Mouse (Mus musculus) stomach, postnatal 0 days (tissue): ENCODE measurements at regions not wholly inside any gene's neighbourhood (a gene's known extent, or its start where the extent isn't known, plus 50 kb on each side); places are given as distances from the start of the nearest gene placed in this dataset.

Source experiments
- ATAC-seq: fragments of 200-750 bp; cut with Nextera tagmentation; 2 replicates; pipeline ENCODE4 v1.8.0; 2017; ENCODE audit not compliant: low FRiP score, low TSS enrichment
- DNase-seq: peaks from one replicate; pipeline ENCODE4 v3.0.0-alpha.2; 2016; ENCODE audit warnings: low spot score
- H3K27ac ChIP-seq: fragments of 300-500 bp; sonication (generic); replicated peaks from 2 replicates; pipeline ENCODE4 v1.5.1; 2014; ENCODE audit warnings: mild to moderate bottlenecking, control low read depth
- H3K27me3 ChIP-seq: fragments of 300-500 bp; sonication (generic); 2 replicates; pipeline ENCODE4 v1.6.1; 2014; ENCODE audit warnings: low read length; ENCODE audit not compliant: control insufficient read depth, insufficient read depth
- H3K36me3 ChIP-seq: fragments of 300-500 bp; sonication (generic); 2 replicates; pipeline ENCODE4 v1.6.1; 2014; ENCODE audit warnings: low read length, mixed read lengths; ENCODE audit not compliant: control insufficient read depth, insufficient read depth
- H3K4me1 ChIP-seq: fragments of 300-500 bp; sonication (generic); replicated peaks from 2 replicates; pipeline ENCODE4 v1.6.1; 2014; ENCODE audit warnings: antibody characterized with exemption; ENCODE audit not compliant: control insufficient read depth, insufficient read depth
- H3K4me2 ChIP-seq: fragments of 300-500 bp; sonication (generic); replicated peaks from 2 replicates; pipeline ENCODE4 v1.6.1; 2014; ENCODE audit warnings: low read depth, mild to moderate bottlenecking, control low read depth, moderate library complexity
- H3K4me3 ChIP-seq: fragments of 300-500 bp; sonication (generic); 2 replicates; pipeline ENCODE4 v1.5.1; 2014; ENCODE audit warnings: low read depth, low read length, control low read depth
- H3K9ac ChIP-seq: fragments of 300-500 bp; sonication (generic); 2 replicates; pipeline ENCODE4 v1.6.1; 2014; ENCODE audit warnings: mild to moderate bottlenecking, low read length, control low read depth, mixed read lengths
- H3K9me3 ChIP-seq: fragments of 300-500 bp; sonication (generic); 2 replicates; pipeline ENCODE4 v1.6.1; 2016; ENCODE audit warnings: low read length; ENCODE audit not compliant: control insufficient read depth
- CTCF ChIP-seq: IDR thresholded peaks from 2 replicates; pipeline ENCODE4 v1.5.1; 2016; ENCODE audit warnings: antibody characterized with exemption, low read depth, mild to moderate bottlenecking, moderate library complexity
- EP300 ChIP-seq: optimal IDR thresholded peaks from 2 replicates; pipeline ENCODE3; 2016; ENCODE audit warnings: antibody characterized with exemption
- WGBS: fragments of 180-500 bp; shearing (Covaris S2); extraction: QIAGEN DNeasy Blood & Tissue Kit; methylation state at CpG from one replicate; pipeline ENCODE4 v1.1.7; 2014; 5-methylcytosine and 5-hydroxymethylcytosine counted together

DNA sequence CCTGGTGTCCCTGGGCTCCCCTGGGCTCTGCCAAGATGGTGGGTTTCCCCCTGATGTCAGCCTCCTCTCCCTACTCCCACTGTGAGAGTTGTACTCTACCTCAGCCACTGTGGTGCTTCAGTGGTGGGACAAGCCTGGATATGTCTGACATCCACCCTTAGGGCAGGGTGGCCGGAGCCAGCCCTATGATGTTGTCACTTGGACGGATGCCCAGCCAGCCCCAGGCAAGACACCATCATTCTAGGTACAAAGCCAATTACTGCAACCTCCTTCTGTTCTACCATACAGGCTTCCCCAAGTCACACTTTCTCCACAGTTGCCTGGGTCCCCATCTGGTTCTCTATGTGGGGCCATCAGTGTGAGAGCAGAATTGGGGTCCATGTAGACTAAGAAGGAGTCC is 141.0 kb upstream of the Smim23 start:
- Histone ChIP-seq H3K4me3 (no peak overlapping the region), H3K27ac (no peak overlapping the region), H3K9ac (no peak overlapping the region), H3K9me3 (no peaks in the 10 kb centered on the region), H3K4me2 (no peak overlapping the region), H3K36me3 (no peaks in the 10 kb centered on the region), H3K27me3 (no peaks in the 10 kb centered on the region), H3K4me1 (no peaks in the 10 kb centered on the region)
- no peak for TF ChIP-seq EP300
- TF ChIP-seq CTCF = no peak
- no peak for DNase-seq
- 50% methylated on average over 2 of the region's 2 CpGs for WGBS
- ATAC-seq = no peak

DNA sequence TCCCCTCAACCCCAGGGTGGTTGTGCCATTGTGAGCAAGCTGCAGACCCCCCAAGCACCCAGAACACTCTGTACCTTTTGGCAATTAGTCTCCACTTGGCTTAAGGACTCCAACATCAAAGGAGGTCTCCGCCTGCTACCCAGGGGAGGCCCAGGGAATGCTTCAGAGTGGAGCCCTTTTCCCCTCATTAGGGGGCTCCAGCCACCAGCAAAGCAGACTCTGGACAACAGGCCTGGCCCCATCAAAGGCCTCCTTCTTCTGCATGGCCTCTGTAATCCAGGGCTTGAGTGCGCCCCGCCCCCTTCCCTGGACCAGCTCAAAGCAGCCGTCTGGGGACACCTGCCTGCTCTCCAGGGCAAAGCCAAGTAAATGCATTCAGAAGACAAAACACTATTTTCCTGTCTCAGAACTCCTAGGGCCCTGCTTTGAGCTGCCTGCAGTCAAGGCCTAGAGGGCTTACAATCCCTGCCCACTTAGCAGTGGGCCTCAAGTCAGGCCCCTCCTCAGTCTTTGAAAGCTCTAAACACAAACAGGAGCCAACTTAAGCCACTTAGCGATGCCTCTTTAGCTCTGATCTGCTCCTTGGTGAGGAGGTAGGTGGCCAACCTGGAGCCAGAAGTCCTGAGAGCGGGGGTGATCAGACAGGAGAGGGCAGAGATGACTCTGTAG is 139.4 kb upstream of the Smim23 start:
- no peak overlapping the region for H3K4me2 ChIP-seq
- H3K4me1 ChIP-seq = no peaks in the 10 kb centered on the region
- no peak overlapping the region for H3K4me3 ChIP-seq
- no peak overlapping the region for H3K27ac ChIP-seq
- TF ChIP-seq CTCF (no peak), EP300 (no peak)
- DNase-seq (no peak), ATAC-seq (no peak)
- no peaks in the 10 kb centered on the region for H3K36me3 ChIP-seq
- no peaks in the 10 kb centered on the region for H3K27me3 ChIP-seq
- no peaks in the 10 kb centered on the region for H3K9me3 ChIP-seq
- H3K9ac ChIP-seq = no peak overlapping the region
- WGBS = 45% methylated on average over 6 of the region's 6 CpGs

DNA sequence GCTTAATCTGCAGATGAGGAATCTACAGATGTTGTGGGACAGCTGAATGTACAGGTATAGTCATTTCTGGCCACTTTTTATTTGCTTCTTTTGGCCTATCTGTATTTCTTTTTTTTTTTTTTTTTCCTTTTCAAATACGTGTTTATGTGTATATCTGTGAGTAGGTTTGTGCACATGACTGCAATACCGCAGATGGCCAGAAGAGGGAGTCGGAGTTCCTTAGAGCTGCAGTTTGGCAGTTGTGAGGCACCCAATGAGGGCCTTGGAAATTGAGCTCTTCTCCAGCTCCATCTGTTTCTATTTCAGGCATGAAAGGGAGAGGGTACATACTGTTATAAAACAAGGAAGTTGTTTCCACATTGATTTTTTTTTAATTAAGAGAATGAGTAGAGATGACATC is 137.2 kb upstream of the Smim23 start:
- DNase-seq = no peak
- peak; percentile 56 for TF ChIP-seq CTCF
- TF ChIP-seq EP300 = no peak
- ATAC-seq = no peak
- Histone ChIP-seq H3K4me3 (no peak overlapping the region), H3K27me3 (no peaks in the 10 kb centered on the region), H3K4me1 (no peaks in the 10 kb centered on the region), H3K27ac (no peak overlapping the region), H3K9me3 (no peaks in the 10 kb centered on the region), H3K9ac (no peak overlapping the region), H3K4me2 (no peak overlapping the region), H3K36me3 (no peaks in the 10 kb centered on the region)
- 71% methylated on average over 3 of the region's 3 CpGs for WGBS

DNA sequence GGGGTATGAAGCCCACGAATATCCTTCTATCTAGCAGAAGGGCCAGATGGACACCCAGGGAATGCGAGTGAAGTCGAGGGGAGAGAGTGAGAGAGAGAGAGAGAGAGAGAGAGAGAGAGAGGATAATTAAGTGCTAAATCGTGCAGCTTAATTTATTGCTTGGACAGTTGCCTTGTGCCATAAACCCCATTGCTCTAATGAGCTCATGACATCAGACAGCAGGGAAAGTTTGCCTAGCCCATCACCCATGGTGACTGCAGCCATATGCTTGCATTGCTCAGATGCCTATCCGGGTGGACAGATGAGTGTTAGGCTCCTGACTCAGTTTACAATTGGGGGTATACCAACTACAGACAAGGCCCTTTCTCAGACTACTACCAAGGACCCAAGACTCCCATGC is 134.6 kb upstream of the Smim23 start:
- ATAC-seq = no peak
- H3K9me3 ChIP-seq = no peaks in the 10 kb centered on the region
- no peak overlapping the region for H3K27ac ChIP-seq
- H3K4me2 ChIP-seq = no peak overlapping the region
- no peaks in the 10 kb centered on the region for H3K27me3 ChIP-seq
- no peak overlapping the region for H3K4me3 ChIP-seq
- no peaks in the 10 kb centered on the region for H3K36me3 ChIP-seq
- no peak overlapping the region for H3K9ac ChIP-seq
- TF ChIP-seq EP300 (no peak), CTCF (no peak)
- no peaks in the 10 kb centered on the region for H3K4me1 ChIP-seq
- WGBS = 56% methylated on average over 5 of the region's 5 CpGs
- DNase-seq = no peak

DNA sequence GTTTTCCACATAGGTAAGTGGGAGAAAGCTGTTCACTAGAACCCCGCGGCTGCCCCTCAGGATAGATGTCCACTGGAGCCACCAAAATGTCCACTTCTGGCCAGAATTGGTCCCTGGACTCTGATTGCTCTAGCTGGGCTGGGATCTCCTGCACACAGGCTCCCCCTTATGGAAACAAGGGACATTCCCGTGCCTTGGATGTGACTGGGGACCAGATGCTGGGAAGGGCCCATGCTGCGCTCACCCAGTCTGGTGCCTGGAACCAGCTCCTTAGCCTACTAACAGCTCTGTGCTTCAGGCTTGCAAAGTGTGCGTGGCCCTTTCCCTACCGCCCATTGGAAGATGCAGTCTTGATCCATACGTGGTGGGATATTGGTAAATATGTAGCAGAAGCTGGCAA is 132.6 kb upstream of the Smim23 start:
- H3K27me3 ChIP-seq = no peaks in the 10 kb centered on the region
- 30% methylated on average over 7 of the region's 7 CpGs for WGBS
- DNase-seq (peak; percentile 24), ATAC-seq (no peak)
- no peak overlapping the region for H3K9ac ChIP-seq
- TF ChIP-seq CTCF (peak; percentile 79), EP300 (no peak)
- H3K4me2 ChIP-seq = no peak overlapping the region
- no peaks in the 10 kb centered on the region for H3K36me3 ChIP-seq
- no peaks in the 10 kb centered on the region for H3K4me1 ChIP-seq
- H3K9me3 ChIP-seq = no peaks in the 10 kb centered on the region
- no peak overlapping the region for H3K4me3 ChIP-seq
- H3K27ac ChIP-seq = no peak overlapping the region

DNA sequence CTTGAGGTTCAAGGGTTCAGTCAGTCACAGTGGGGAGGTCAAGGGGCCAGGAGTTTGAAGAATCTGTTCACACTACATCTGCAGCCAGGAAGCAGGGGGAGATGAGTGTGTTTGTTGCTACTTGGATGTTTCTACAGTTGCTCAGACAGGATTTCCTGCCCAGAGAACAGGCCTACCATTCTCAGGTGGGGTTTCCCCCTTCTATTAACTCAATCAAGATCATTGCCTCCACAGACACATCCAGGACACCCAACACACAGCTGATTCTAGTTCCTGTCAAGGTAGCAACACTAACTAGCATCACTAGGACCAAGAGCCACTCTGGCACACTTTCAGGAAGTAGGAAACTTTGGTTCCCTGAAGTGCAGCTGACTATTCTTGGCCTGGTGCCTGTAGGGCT is 127.9 kb upstream of the Smim23 start:
- Histone ChIP-seq H3K9me3 (no peaks in the 10 kb centered on the region), H3K4me3 (no peak overlapping the region), H3K27me3 (no peaks in the 10 kb centered on the region), H3K9ac (no peak overlapping the region), H3K4me2 (no peak overlapping the region), H3K36me3 (no peaks in the 10 kb centered on the region), H3K27ac (no peak overlapping the region), H3K4me1 (no peaks in the 10 kb centered on the region)
- TF ChIP-seq EP300 = no peak
- TF ChIP-seq CTCF = no peak
- ATAC-seq (no peak), DNase-seq (no peak)
